Mouse (Mus musculus) lung, adult 2 months (tissue): Measurements from ENCODE around the gene Natd1. TPM values are rescaled to one million over a fixed set of nuclear protein-coding genes. Genes with fewer than 3 reads are reported as not detected.

Experiments used
- DNase-seq: peaks from one replicate; pipeline ENCODE4 v3.0.0; 2022
- H3K4me1 ChIP-seq: fragments of 200-500 bp; 2 replicates; pipeline ENCODE4 v1.6.1; 2011; ENCODE audit warnings: low read length; ENCODE audit not compliant: control insufficient read depth, insufficient read depth
- H3K4me3 ChIP-seq: fragments of 200-500 bp; replicated peaks from 2 replicates; pipeline ENCODE3; 2011; ENCODE audit warnings: low read depth, mild to moderate bottlenecking, control low read depth, low read length; ENCODE audit errors: extremely low read depth
- CTCF ChIP-seq: fragments of 200-500 bp; IDR thresholded peaks from 2 replicates; pipeline ENCODE4 v1.5.1; 2011; ENCODE audit warnings: mild to moderate bottlenecking, low read length, control low read depth; ENCODE audit not compliant: insufficient read depth
- POLR2A ChIP-seq: fragments of 200-500 bp; IDR thresholded peaks from 2 replicates; pipeline ENCODE4 v1.6.1; 2011; ENCODE audit warnings: low read depth, mild to moderate bottlenecking, control low read depth, low read length, borderline replicate concordance; ENCODE audit errors: extremely low read depth
- WGBS: fragments of 180-500 bp; shearing (Covaris S2); methylation state at CpG from one replicate; pipeline ENCODE4 v1.1.7; 2018; 5-methylcytosine and 5-hydroxymethylcytosine counted together
- polyA plus RNA-seq: library from polyadenylated mRNA; depleted of rRNA; stranded (reverse); fragments of >200 nt; gene quantifications from 2 replicates; pipeline ENCODE4 v1.2.3, GENCODE M21; 2012; rRNA removed

Gene Natd1
- polyA plus RNA-seq, 1 experiment = 34.4 TPM

GRCm38 (mm10) chr11:60856587-60856986, 58.0 kb downstream of the Natd1 start:
- DNase-seq = no peak

More at GRCm38 (mm10) chr11:60856587-60856986, 58.0 kb downstream of the Natd1 start:
- Histone ChIP-seq H3K4me1 (no peaks in the 10 kb centered on the region), H3K4me3 (no peak overlapping the region)
- TF ChIP-seq CTCF (no peak), POLR2A (no peak)
- 61% methylated on average over 3 of the region's 3 CpGs for WGBS

Other genes with a start within 250 kb of the Natd1 start
- gene Llgl1, start 215.0 kb downstream of the Natd1 start, polyA plus RNA-seq = 61.6 and 68.2 TPM in 2 replicates
- gene Flii, start 187.5 kb downstream of the Natd1 start, polyA plus RNA-seq = 236 and 264 TPM in 2 replicates
- gene Mief2, start 186.4 kb downstream of the Natd1 start, polyA plus RNA-seq = 22.3 and 25.4 TPM in 2 replicates
- 6.1 and 6.9 TPM in 2 replicates for gene Top3a, start 137.4 kb downstream of the Natd1 start, polyA plus RNA-seq
- 9.4 and 11.5 TPM in 2 replicates for gene Smcr8, start 137.2 kb downstream of the Natd1 start, polyA plus RNA-seq
- gene Shmt1, start 103.0 kb downstream of the Natd1 start, polyA plus RNA-seq = 8.1 and 10.6 TPM in 2 replicates
- 10.8 and 14.3 TPM in 2 replicates for gene Dhrs7b, start 84.1 kb downstream of the Natd1 start, polyA plus RNA-seq
- 46.6 and 63.4 TPM in 2 replicates for gene Tmem11, start 35.5 kb downstream of the Natd1 start, polyA plus RNA-seq
- gene Map2k3, start 17.3 kb upstream of the Natd1 start, polyA plus RNA-seq = 29.4 and 48.0 TPM in 2 replicates
- 5.3 and 5.8 TPM in 2 replicates for gene Kcnj12, start 107.8 kb upstream of the Natd1 start, polyA plus RNA-seq
- 26.2 and 26.4 TPM in 2 replicates for gene Tnfrsf13b, start 212.0 kb upstream of the Natd1 start, polyA plus RNA-seq